Mouse (Mus musculus): ENCODE measurements around the gene Supt4a.

DNA sequence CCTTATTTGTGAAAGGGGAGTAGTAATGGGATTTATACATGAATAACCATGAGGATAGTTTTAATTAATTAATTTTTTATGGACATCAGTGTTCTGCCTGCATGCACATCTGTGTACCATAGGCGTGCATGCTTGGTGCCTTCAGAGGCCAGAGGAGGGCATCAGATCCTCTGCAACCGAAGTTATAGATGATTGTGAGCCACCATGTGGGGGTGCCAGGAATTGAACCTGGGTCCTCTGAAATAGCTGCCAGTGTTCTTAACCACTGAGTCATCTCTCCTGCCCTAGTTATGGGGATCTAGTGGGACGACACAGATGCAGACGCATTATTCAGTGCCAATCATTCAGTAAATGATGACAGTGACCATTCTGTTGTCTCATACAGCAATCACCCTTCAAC, 14.5 kb upstream of the Supt4a start:
- TF ChIP-seq GATA1 (IDR thresholded peaks at IDR 0.05; ENCODE audit: borderline replicate concordance, low read length) (no peak), CTCF (IDR thresholded peaks at IDR 0.05; ENCODE audit: low read depth, low read length) (no peak)
